Mouse (Mus musculus) neural tube, embryonic 13.5 days (tissue): Measurements from ENCODE around the gene Kcnip4. TPM values are rescaled to one million over a fixed set of nuclear protein-coding genes. Genes with fewer than 3 reads are reported as not detected.

Source experiments
- ATAC-seq: fragments of 200-750 bp; cut with Nextera tagmentation; 2 replicates; pipeline ENCODE4 v1.8.0; 2017; ENCODE audit warnings: low read depth, mild to moderate bottlenecking, moderate TSS enrichment, moderate library complexity
- H3K27ac ChIP-seq: fragments of 300-500 bp; sonication (generic); replicated peaks from 2 replicates; pipeline ENCODE4 v1.5.1; 2015; ENCODE audit warnings: moderate library complexity, mild to moderate bottlenecking, inconsistent platforms
- H3K27me3 ChIP-seq: fragments of 300-500 bp; sonication (generic); 2 replicates; pipeline ENCODE4 v1.6.1; 2015; ENCODE audit warnings: mild to moderate bottlenecking, inconsistent platforms
- H3K36me3 ChIP-seq: fragments of 300-500 bp; sonication (generic); 2 replicates; pipeline ENCODE4 v1.6.1; 2015; ENCODE audit warnings: mild to moderate bottlenecking, inconsistent platforms
- H3K4me1 ChIP-seq: fragments of 300-500 bp; sonication (generic); replicated peaks from 2 replicates; pipeline ENCODE4 v1.6.1; 2015; ENCODE audit warnings: inconsistent platforms
- H3K4me2 ChIP-seq: fragments of 300-500 bp; sonication (generic); 2 replicates; pipeline ENCODE4 v1.6.1; 2015; ENCODE audit warnings: inconsistent platforms, mild to moderate bottlenecking, moderate library complexity
- H3K4me3 ChIP-seq: fragments of 300-500 bp; sonication (generic); 2 replicates; pipeline ENCODE4 v1.5.1; 2015; ENCODE audit warnings: mild to moderate bottlenecking, inconsistent platforms
- H3K9ac ChIP-seq: fragments of 300-500 bp; sonication (generic); 2 replicates; pipeline ENCODE4 v1.6.1; 2015; ENCODE audit warnings: moderate library complexity, mild to moderate bottlenecking, inconsistent platforms
- H3K9me3 ChIP-seq: fragments of 300-500 bp; sonication (generic); 2 replicates; pipeline ENCODE4 v1.6.1; 2016; ENCODE audit warnings: inconsistent platforms
- WGBS: fragments of 180-500 bp; shearing (Covaris S2); methylation state at CpG from one replicate; pipeline ENCODE4 v1.1.7; 2015; 5-methylcytosine and 5-hydroxymethylcytosine counted together
- polyA plus RNA-seq: library from polyadenylated mRNA; unstranded; fragments of >200 nt; fragmentation: Nextera tagmentation; extraction: Ambion mirVana; gene quantifications from 2 replicates; pipeline ENCODE4 v1.2.1, GENCODE M21; 2015

Gene Kcnip4
- polyA plus RNA-seq, 1 experiment from 2014 or later, result 9.1 TPM

DNA sequence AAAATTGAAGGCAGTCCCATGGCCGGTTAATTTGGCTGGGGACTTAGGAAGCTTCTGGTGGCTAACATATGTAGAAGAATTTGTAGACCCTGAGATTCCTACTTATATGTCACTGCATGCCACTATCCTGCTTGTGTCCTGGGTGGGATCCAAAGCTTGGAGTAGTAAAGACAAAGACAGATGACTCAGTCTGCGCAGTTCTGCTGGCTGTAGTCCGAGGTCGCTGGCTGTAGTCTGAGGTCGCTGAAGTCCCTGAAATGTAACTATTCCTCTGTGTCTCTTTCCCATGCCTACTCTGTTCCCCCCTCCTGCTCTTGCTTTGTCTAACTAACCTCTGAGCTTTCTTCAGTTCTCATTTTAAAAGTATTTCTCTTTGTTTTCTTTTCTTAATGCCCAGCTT, 1114.4 kb downstream of the Kcnip4 start:
- WGBS, result 75% methylated on average over 5 of the region's 5 CpGs
- Histone ChIP-seq H3K27me3 (no peaks in the 10 kb centered on the region), H3K36me3 (no peaks in the 10 kb centered on the region), H3K9ac (no peak overlapping the region), H3K4me1 (no peaks in the 10 kb centered on the region), H3K4me2 (no peak overlapping the region), H3K9me3 (no peaks in the 10 kb centered on the region), H3K4me3 (no peak overlapping the region), H3K27ac (no peak overlapping the region)
- no peak for ATAC-seq

DNA sequence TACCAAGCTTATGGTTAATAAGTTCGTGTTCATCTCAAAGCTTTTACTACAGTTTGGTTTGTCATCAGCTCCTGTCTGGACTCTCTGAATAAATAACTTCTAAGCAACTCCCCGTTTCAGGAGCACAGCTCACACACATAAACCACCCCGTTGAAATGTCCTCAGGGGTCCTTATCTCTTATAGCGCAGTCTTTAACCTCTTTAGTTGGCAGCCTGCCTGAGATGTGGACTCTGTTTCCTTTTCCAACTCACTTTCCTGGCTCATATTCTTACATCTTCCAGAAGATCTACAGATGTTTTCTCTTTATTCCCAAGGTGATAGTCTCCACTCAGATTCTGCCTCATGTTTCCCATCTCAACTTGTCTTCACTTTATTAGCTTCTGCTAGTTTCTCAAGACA, 1116.4 kb downstream of the Kcnip4 start:
- no peak for ATAC-seq
- no peak overlapping the region for H3K4me2 ChIP-seq
- H3K4me1 ChIP-seq, result no peaks in the 10 kb centered on the region
- no peaks in the 10 kb centered on the region for H3K27me3 ChIP-seq
- no peak overlapping the region for H3K27ac ChIP-seq
- no peak overlapping the region for H3K9ac ChIP-seq
- WGBS, result 79% methylated on average over 4 of the region's 4 CpGs
- H3K36me3 ChIP-seq, result no peaks in the 10 kb centered on the region
- H3K4me3 ChIP-seq, result no peak overlapping the region
- no peaks in the 10 kb centered on the region for H3K9me3 ChIP-seq

DNA sequence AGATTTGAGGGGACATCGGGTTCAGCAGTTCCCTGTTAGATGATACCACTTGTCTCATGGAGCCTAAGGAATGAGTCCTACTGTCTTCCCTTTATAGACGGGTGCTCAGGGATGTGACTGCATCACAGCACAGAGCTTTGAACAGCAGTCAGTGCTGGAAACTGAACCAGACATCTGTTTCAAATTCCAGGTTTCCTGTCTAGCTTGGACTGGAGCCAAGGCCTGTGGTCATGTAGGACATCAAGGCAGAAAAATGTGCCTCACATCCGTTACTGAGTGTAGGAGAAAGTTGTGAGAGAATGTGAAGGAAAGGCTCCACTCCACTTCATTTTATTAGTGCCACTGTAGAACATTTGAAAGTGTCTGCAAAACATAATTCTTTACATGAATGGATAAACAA, 1122.2 kb downstream of the Kcnip4 start:
- Histone ChIP-seq H3K27me3 (no peaks in the 10 kb centered on the region), H3K36me3 (0 out of 2 replicates have a peak, but pooled peaks cover 9% of the 10 kb centered on the region), H3K9ac (no peak overlapping the region), H3K4me2 (no peak overlapping the region), H3K27ac (no peak overlapping the region), H3K9me3 (no peaks in the 10 kb centered on the region), H3K4me1 (no peaks in the 10 kb centered on the region), H3K4me3 (no peak overlapping the region)
- WGBS, result 78% methylated on average over 3 of the region's 3 CpGs
- no peak for ATAC-seq

DNA sequence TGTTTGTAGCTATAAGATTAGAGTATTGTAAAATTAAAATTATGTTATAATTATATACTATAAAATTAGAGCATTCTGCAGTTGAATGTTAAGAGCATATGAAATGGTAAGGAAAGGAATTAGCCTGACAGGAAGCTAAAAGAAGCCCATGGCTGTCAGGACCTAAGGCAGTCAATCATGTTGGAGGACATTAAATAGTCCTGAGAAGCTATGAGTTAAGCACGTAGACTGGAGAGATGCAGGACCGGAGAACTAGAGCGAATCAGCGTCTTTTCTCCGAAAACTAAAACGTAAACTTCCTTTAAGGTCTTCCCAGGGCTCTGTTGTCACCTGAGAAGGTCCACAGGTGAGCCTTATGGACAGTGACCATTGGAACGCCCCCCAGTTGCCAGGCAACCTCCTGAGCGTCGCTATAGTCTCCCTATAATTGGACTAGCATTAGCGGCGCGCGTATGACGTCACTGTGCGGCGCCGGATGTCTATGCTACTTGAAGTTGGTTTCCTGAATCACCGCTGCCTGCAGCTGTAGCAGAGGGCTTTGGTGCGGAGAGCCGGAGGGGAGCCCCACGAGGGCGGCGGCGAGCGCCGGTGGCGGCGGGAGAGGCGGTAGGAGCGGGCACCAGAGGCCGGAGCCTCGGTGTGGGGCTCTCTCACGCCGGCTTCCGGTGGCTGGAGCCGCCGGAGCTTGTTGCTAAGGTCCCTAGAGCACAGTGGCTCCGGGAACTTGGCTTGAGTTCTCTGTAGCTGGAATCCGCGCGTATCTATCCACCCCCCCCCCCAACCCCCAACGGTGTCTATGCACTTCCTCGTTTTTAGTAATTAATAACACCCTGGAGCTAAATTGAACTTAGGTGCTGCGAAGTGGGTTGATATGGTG, 1152.6 kb downstream of the Kcnip4 start:
- WGBS, result under 1% methylated on average over 43 of the region's 44 CpGs
- Histone ChIP-seq H3K36me3 (peaks cover 18% of the 10 kb centered on the region), H3K4me2 (peak overlapping the region; percentile 65), H3K9me3 (no peaks in the 10 kb centered on the region), H3K27ac (peak overlapping the region; percentile 46; the same call in 1 of the 2 replicates), H3K4me1 (peaks cover 9% of the 10 kb centered on the region), H3K4me3 (peak overlapping the region; percentile 70), H3K9ac (peak overlapping the region; percentile 75), H3K27me3 (no peaks in the 10 kb centered on the region)
- peak; percentile 100 for ATAC-seq

DNA sequence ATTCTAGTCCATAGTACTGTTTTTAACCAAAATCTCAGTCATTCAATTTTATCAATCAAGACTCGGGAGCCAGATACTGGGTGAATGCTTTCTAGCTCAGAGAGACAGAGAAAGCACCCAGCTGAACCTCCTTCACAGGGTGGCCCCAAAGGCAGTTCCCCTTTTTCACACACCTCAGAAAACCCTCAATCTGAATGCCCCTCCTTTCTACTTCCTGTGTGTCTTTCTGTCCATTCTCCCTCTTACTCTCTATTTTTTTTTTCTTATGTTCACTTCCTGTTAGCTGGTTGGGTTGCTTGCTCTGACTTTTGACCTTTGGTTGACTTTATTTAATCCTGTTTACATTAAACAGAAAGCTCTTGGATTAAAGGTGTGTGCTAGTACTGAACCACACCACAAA, 1175.4 kb downstream of the Kcnip4 start:
- Histone ChIP-seq H3K36me3 (no peaks in the 10 kb centered on the region), H3K9ac (no peak overlapping the region), H3K4me2 (no peak overlapping the region), H3K4me3 (no peak overlapping the region), H3K4me1 (no peaks in the 10 kb centered on the region; the same call in 1 of the 2 replicates), H3K27me3 (no peaks in the 10 kb centered on the region), H3K27ac (no peak overlapping the region), H3K9me3 (no peaks in the 10 kb centered on the region)
- no peak for ATAC-seq
- 83% methylated on average over 1 of the region's 1 CpGs for WGBS

DNA sequence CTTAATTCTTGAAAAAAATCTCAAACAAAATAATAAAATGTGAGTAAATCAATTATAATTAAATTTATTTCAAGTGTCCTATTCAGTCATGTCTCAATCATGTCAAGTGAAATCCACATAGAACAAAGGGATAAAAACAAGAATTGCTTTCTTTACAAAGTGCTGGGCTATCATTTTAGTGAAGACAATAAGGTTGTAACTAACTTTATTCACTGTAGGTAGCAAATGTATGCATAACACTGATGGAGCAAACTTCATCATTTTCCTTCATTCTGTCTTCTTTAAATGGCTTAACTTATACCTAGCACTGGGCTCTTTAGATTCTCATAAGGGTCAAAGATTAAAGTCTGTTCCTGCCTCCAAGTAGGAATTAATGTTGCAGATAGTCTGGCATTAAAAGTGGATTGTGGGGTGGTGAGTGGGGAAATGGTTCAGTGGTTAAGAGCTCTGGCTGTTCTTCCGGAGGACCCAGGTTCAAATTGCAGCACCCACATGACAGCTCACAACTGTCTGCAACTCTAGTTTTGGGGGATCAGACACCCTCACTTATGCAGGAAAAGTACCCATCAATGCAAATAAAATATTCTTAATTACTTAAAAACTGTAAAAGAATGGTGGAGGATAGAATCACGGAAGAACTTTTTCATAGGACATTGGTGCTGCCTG, 1178.6 kb downstream of the Kcnip4 start:
- ATAC-seq, result no peak
- Histone ChIP-seq H3K27me3 (no peaks in the 10 kb centered on the region), H3K9me3 (no peaks in the 10 kb centered on the region), H3K9ac (no peak overlapping the region), H3K27ac (no peak overlapping the region), H3K4me3 (no peak overlapping the region), H3K36me3 (no peaks in the 10 kb centered on the region), H3K4me2 (no peak overlapping the region), H3K4me1 (no peaks in the 10 kb centered on the region; the same call in 1 of the 2 replicates)
- 92% methylated on average over 2 of the region's 2 CpGs for WGBS

DNA sequence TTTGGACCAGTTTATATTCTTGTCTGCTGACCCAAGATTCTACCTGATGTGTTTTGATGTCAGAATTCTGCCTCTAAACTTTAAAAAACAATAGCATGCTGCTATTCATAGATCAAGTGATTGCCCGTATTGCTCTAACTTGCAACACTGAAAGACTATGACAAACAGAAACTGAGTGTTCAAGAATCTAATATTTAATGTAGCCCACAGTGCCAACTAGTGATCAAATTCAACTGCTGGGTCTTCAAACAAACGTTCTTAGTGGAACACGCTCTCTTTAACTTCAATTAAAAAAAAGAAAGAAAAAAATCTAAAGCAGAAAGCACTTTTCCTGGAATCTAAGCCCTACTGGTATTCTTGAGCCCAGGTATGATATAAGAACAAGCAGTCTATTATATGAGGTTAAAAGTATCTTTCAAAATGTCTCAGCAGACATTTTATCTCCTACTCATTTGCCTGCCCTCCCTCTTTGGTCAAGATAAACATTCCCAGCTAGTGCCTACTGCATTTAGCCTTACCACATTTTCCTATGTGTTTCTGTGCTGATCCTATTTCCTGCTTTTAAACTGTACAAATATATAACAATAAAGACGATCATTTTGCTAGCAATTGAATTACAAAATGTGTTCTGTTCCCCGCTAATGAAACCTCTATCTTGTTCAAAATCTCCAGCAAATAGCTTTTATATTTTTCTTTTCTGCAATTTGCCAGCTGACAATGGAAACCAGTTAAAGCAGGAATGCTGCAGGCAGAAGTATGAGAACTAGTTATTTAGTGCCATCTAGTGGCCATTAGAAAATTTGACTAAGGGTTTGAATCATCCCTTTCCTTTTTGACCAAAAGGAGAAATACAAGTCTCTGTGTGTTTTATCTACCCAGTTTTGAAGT, 1179.4 kb downstream of the Kcnip4 start:
- Histone ChIP-seq H3K4me3 (no peak overlapping the region), H3K27me3 (no peaks in the 10 kb centered on the region), H3K4me1 (no peaks in the 10 kb centered on the region; the same call in 1 of the 2 replicates), H3K9ac (no peak overlapping the region), H3K4me2 (no peak overlapping the region), H3K36me3 (no peaks in the 10 kb centered on the region), H3K9me3 (no peaks in the 10 kb centered on the region), H3K27ac (0 out of 2 replicates have a peak overlapping the region, but pooled peaks have one; percentile 6)
- 47% methylated on average over 5 of the region's 5 CpGs for WGBS
- peak; percentile 69; the same call in 1 of the 2 replicates for ATAC-seq

DNA sequence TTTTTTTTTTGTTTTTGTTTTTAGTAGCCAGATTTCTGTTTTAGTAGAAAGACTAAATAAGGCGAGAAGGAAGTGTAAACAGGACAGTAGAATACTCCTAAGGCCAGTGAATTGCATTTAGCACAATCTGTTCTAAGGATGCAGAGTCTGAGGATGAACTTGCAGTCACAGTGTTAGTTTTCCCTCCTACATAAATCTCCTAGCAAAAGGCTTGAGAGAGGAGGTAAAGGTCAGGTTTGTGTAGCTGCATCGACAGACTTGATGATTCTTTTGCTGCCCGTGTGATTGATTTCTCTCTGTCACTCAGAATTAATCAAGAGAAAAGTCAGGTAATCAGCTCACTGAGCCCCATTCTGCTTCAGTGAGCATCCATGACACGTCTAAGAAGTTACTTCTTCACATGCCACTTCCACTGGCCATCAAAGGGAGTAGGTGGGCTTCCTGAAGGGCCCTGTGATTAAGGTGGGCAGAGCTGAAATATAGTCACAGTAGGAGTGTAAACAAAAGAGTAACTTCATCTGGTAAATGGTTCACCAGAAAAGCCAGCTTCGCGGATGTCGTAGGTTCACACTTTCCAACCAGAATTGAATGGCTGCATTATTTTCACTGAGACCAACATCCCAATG, 1183.8 kb downstream of the Kcnip4 start:
- Histone ChIP-seq H3K4me3 (no peak overlapping the region), H3K27ac (no peak overlapping the region), H3K4me2 (no peak overlapping the region), H3K9me3 (no peaks in the 10 kb centered on the region), H3K4me1 (no peaks in the 10 kb centered on the region; the same call in 1 of the 2 replicates), H3K9ac (no peak overlapping the region), H3K27me3 (no peaks in the 10 kb centered on the region), H3K36me3 (no peaks in the 10 kb centered on the region)
- ATAC-seq, result no peak
- WGBS, result 52% methylated on average over 7 of the region's 7 CpGs
